22 mouse cellular contexts compared by ENCODE assay signal in the genomic region with DNA sequence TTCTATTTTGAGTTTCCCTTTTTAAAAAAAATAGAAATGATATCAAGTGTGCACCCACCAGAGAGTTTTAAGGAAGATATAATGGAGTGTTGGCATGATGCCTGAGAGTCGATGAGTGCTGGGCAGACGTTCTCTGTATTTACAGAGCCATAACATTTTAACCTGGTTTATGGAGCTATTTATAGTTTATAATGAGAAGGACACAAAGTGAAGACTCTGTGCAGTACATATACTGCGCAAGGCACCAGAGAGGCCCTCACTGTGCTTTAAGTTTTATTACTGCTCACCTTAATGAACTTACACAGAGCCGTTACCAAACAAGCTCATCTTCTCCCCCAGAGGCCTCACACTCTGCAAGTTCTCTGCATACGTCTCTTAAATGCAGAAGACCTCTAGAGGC. TPM values are rescaled to one million over a fixed set of nuclear protein-coding genes. Genes with fewer than 3 reads are reported as not detected.
"Had no signal": no experiment of that assay in that cellular context is flagged by ENCODE, and none has a peak within 500 bp of the region (broad histone marks: within the 10 kb centered on the region; RNA-seq: fewer than 3 reads in every experiment).

No protein-coding gene starts in this region.

- H3K36me3 ChIP-seq: limb, embryonic 12.5 days; liver, embryonic 13.5 days; lung, embryonic 15.5 days; midbrain, embryonic 12.5 days had no signal

- H3K4me2 ChIP-seq: limb, embryonic 12.5 days; liver, embryonic 13.5 days; lung, embryonic 15.5 days; midbrain, embryonic 12.5 days had no signal

- H3K27ac ChIP-seq: kidney, postnatal 0 days; limb, embryonic 12.5 days; liver, embryonic 13.5 days; lung, embryonic 15.5 days; midbrain, embryonic 12.5 days had no signal

- H3K4me1 ChIP-seq: limb, embryonic 12.5 days; liver, embryonic 13.5 days; lung, embryonic 15.5 days; midbrain, embryonic 12.5 days had no signal

- DNase-seq: kidney, adult 9 months; kidney, postnatal 36 days; layer of hippocampus, adult 9-11 months; layer of hippocampus, postnatal 36 days; liver; liver, embryonic 13.5 days; liver, postnatal 0 days; lung, postnatal 14 days; spleen, adult 18-20 months; thymus, postnatal 36 days had no signal

- H3K4me3 ChIP-seq: limb, embryonic 12.5 days; liver, embryonic 13.5 days; lung, embryonic 15.5 days; midbrain, embryonic 12.5 days had no signal

- H3K9me3 ChIP-seq: limb, embryonic 12.5 days; liver, embryonic 13.5 days; lung, embryonic 15.5 days; midbrain, embryonic 12.5 days had no signal

- ATAC-seq: liver, postnatal 0 days; midbrain, embryonic 16.5 days had no signal

- H3K27me3 ChIP-seq: limb, embryonic 12.5 days; liver, embryonic 13.5 days; lung, embryonic 15.5 days; midbrain, embryonic 12.5 days had no signal

- H3K9ac ChIP-seq: limb, embryonic 12.5 days; liver, embryonic 13.5 days; liver, postnatal 0 days; lung, embryonic 15.5 days; midbrain, embryonic 12.5 days had no signal

RNA-seq across cellular contexts. Expression of a gene that starts 13.5 kb away (rescaled TPM):
- total RNA-seq: layer of hippocampus, adult 18-20 months; layer of hippocampus, postnatal 36 days; left cerebral cortex, adult 8-10 months; left cerebral cortex, postnatal 36 days; megakaryocyte-erythroid progenitor cell, adult 5-6 weeks; neutrophil, adult 5-6 weeks had no signal
- polyA plus RNA-seq: kidney, postnatal 0 days; limb, embryonic 12.5 days; liver, embryonic 13.5 days; liver, postnatal 0 days; lung, embryonic 15.5 days; midbrain, embryonic 12.5 days; midbrain, embryonic 16.5 days; stomach, embryonic 14.5 days; thymus, postnatal 0 days had no signal

RNA-seq across cellular contexts. Expression of a gene that starts 36.6 kb away (rescaled TPM):
- total RNA-seq: layer of hippocampus, adult 18-20 months; layer of hippocampus, postnatal 36 days; left cerebral cortex, adult 8-10 months; left cerebral cortex, postnatal 36 days; megakaryocyte-erythroid progenitor cell, adult 5-6 weeks; neutrophil, adult 5-6 weeks had no signal
- polyA plus RNA-seq: kidney, postnatal 0 days; limb, embryonic 12.5 days; liver, embryonic 13.5 days; liver, postnatal 0 days; lung, embryonic 15.5 days; midbrain, embryonic 12.5 days; midbrain, embryonic 16.5 days; stomach, embryonic 14.5 days; thymus, postnatal 0 days had no signal
